Mouse (Mus musculus) liver, adult 10 weeks (tissue): Measurements from ENCODE around the gene Gm10643. TPM values are rescaled to one million over a fixed set of nuclear protein-coding genes. Genes with fewer than 3 reads are reported as not detected.

Source experiments
- polyA plus RNA-seq: library from polyadenylated mRNA; stranded (reverse); fragments of 350-450 nt; fragmentation: Illumina TruSeq; extraction: RNeasy Lipid Tissue Mini Kit (QIAGEN cat#74804); gene quantifications from one replicate; pipeline ENCODE4 v1.2.3, GENCODE M21; 2014; ENCODE audit warnings: low read depth, low replicate concordance

The Gm10643 gene
- polyA plus RNA-seq: 0.24 TPM

GRCm38 (mm10) chr8:84065037-84065436 lies at the start of gene Gm10643:
Gm10643 (minus strand) TSS chr8:84065137.

GRCm38 (mm10) chr8:84104697-84105609 lies 40.0 kb upstream of the Gm10643 start, which contains the start of gene Dcaf15:
Dcaf15 (minus strand) TSS chr8:84104768.

GRCm38 (mm10) chr8:84066291-84066930 lies 1.5 kb upstream of the Gm10643 start, which contains the start of gene Rfx1:
Rfx1 (plus strand) TSS chr8:84066834.

GRCm38 (mm10) chr8:84044900-84045299 lies 20.0 kb downstream of the Gm10643 start, which contains the start of gene Rln3:
Rln3 (minus strand) TSS chr8:84045000.

GRCm38 (mm10) chr8:84042066-84042947 lies 22.6 kb downstream of the Gm10643 start, which contains the start of gene Il27ra:
Il27ra (minus strand) TSS chr8:84042589.

GRCm38 (mm10) chr8:84021096-84021495 lies 43.8 kb downstream of the Gm10643 start, which contains the start of gene Palm3:
Palm3 (plus strand) TSS chr8:84021471.

Other genes starting within 250 kb of the Gm10643 start
- 0.42 TPM for gene Adgrl1, start 165.0 kb downstream of the Gm10643 start, polyA plus RNA-seq
- 1.1 TPM for gene Gm10644, start 109.9 kb downstream of the Gm10643 start, polyA plus RNA-seq
- not detected for gene Asf1b, start 109.6 kb downstream of the Gm10643 start, polyA plus RNA-seq
- gene Prkaca, start 92.1 kb downstream of the Gm10643 start, polyA plus RNA-seq: 19.2 TPM
- 1.4 TPM for gene Samd1, start 67.5 kb downstream of the Gm10643 start, polyA plus RNA-seq
- not detected for gene 1700067K01Rik, start 63.6 kb downstream of the Gm10643 start, polyA plus RNA-seq
- not detected for gene 2210011C24Rik, start 53.0 kb downstream of the Gm10643 start, polyA plus RNA-seq
- not detected for gene Palm3, start 43.7 kb downstream of the Gm10643 start, polyA plus RNA-seq
- gene Il27ra, start 22.5 kb downstream of the Gm10643 start, polyA plus RNA-seq: 0.32 TPM
- gene Rln3, start 20.1 kb downstream of the Gm10643 start, polyA plus RNA-seq: not detected
- 0.56 TPM for gene Rfx1, start 1.7 kb upstream of the Gm10643 start, polyA plus RNA-seq
- gene Dcaf15, start 39.6 kb upstream of the Gm10643 start, polyA plus RNA-seq: 0.48 TPM
- gene Podnl1, start 60.9 kb upstream of the Gm10643 start, polyA plus RNA-seq: 0.13 TPM
- 0.79 TPM for gene Cc2d1a, start 82.8 kb upstream of the Gm10643 start, polyA plus RNA-seq
- gene 4930432K21Rik, start 82.9 kb upstream of the Gm10643 start, polyA plus RNA-seq: not detected
- not detected for gene Nanos3, start 120.1 kb upstream of the Gm10643 start, polyA plus RNA-seq
- 0.13 TPM for gene Zswim4, start 171.9 kb upstream of the Gm10643 start, polyA plus RNA-seq
- 11.6 TPM for gene D8Ertd738e, start 184.6 kb upstream of the Gm10643 start, polyA plus RNA-seq
- 2.2 TPM for gene Mri1, start 192.2 kb upstream of the Gm10643 start, polyA plus RNA-seq
- gene Ccdc130, start 205.2 kb upstream of the Gm10643 start, polyA plus RNA-seq: 2.9 TPM